Mouse (Mus musculus) cerebellum, postnatal 4 days (tissue): ENCODE measurements around the gene Iltifb.
A peak's percentile ranks its signal among the peaks of the same experiment; 100 is the strongest.
"Not testable (repeated sequence)": the region's sequence is repeated elsewhere in the genome, so short reads cannot be mapped to it uniquely, and the experiment has no call there.

Source experiments
- DNase-seq, 2 experiments: peaks; one replicate each; pipeline ENCODE4 v3.0.0; 2022; ENCODE audit warnings: low spot score in 2 of 2, mixed read lengths in 1 of 2

Gene Iltifb

DNA sequence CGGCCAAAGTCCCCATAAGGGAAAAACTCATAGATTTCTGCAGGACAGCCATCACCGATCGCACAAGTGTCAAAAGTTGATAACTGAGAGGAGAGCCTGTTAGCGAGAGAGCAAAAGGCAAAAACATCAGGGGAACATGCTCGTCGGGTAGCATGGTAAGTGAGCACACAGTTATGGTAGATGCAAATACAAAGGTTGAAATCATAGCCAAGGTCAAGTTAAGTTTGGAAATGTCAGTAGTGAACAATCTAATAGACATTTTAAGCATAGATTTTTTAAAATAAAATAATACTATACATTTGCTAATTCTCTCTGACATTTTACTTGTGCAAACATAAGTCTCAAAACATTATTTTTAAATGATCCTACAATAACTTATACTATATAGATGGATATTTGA, at the start of gene Iltifb:
Gene Iltifb (minus strand): TSS at position 101 of the 400 bp plus-strand sequence.
- DNase-seq: no peak

- not testable (repeated sequence) for DNase-seq
Measured at GRCm38 (mm10) chr10:118343155-118343554, 48.3 kb upstream of the Iltifb start, which contains the start of gene Gm9046. Gene Gm9046 (minus strand): TSS chr10:118343255.

DNA sequence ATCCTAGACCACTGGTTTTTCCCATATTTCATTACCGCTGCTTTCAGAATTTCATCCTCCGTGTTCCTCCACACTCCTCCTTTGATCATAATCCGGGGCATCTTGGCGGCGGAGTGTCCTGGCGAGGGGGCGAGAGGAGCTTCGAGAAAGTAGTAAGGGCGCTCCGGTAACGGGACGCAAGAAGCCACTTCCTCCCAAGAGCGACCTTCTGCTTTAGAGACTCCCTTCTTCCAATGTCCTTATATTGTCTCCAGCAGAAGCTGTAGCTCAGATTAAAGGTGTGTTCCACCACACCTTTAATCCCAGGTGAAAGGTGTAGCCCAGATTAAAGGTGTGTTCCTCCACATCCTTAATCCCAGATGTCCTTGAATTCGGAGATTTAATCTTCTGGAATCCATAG, 42.9 kb upstream of the Iltifb start, which contains the start of gene Gm9045:
Gene Gm9045 (minus strand): TSS at position 101 of the 400 bp plus-strand sequence.
- DNase-seq: not testable (repeated sequence)

DNA sequence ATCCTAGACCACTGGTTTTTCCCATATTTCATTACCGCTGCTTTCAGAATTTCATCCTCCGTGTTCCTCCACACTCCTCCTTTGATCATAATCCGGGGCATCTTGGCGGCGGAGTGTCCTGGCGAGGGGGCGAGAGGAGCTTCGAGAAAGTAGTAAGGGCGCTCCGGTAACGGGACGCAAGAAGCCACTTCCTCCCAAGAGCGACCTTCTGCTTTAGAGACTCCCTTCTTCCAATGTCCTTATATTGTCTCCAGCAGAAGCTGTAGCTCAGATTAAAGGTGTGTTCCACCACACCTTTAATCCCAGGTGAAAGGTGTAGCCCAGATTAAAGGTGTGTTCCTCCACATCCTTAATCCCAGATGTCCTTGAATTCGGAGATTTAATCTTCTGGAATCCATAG, 37.5 kb upstream of the Iltifb start, which contains the start of gene Gm9044:
Gene Gm9044 (minus strand): TSS at position 101 of the 400 bp plus-strand sequence.
- not testable (repeated sequence) for DNase-seq

- not testable (repeated sequence) for DNase-seq
Measured at GRCm38 (mm10) chr10:118326869-118327268, 32.0 kb upstream of the Iltifb start, which contains the start of gene Gm9040. Gene Gm9040 (minus strand): TSS chr10:118326969.

DNA sequence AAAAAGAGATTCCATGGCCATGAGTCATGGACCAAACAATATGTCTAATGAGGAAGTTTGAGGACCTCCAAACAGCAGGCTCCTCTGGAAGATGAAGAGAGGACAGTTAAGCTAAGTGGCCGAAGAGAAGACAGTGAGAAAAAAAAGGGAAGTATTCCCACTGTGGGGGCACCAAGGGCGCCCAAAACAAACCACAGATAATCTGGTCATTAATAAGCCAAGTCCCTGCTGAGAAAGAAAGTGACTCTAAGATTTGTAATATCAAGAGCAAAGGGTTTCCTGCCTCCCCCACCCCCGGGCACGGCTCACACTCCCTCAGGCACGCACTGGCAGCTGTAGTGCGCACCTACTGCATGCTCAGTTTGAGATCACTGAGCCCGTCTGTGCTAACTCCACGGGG, 24.2 kb upstream of the Iltifb start:
- no peak for DNase-seq

GRCm38 (mm10) chr10:118302133-118302532, 7.3 kb upstream of the Iltifb start:
- not testable (repeated sequence) for DNase-seq

GRCm38 (mm10) chr10:118283016-118283415, 11.8 kb downstream of the Iltifb start:
- not testable (repeated sequence) for DNase-seq

DNA sequence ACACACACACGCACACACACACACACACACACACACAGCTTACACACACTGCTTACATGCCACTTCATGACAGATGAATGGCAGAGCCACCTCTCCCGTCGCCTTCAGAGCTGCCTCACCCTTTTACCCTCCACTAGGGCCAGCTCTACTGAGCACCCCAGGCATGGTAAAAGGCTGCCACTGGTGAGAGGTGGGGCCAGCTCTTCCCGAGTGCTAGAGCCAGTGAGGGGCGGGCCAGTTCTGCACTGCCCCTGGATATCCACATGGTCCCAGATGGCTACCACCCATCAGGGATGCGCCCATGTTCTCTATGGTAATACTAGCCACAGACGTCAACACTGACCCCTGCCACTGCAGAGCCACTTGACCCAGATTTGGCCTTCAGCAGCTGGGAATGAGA, 12.3 kb downstream of the Iltifb start:
- DNase-seq: not testable (repeated sequence)

- not testable (repeated sequence) for DNase-seq
Measured at GRCm38 (mm10) chr10:118278069-118278468, 16.8 kb downstream of the Iltifb start.

DNA sequence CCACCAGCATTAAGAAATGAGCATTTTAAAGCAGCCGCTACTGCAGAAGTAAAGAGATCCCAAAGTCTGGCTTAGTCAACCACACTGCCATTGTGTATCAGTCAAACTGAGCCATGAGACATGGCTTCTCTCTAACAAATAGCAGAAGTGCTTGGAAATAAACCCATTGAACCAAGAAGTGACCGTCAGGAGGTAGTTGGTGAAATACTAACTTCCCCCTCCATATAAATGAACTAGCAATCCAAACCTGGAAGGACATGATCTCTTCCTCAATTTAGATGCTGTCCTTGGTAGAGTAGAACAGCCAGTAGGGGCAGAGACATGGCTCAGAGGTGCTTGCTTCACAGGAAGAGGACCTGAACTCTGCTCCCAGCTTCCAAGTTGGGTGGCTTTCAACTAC, 23.4 kb downstream of the Iltifb start:
- DNase-seq: not testable (repeated sequence)

DNA sequence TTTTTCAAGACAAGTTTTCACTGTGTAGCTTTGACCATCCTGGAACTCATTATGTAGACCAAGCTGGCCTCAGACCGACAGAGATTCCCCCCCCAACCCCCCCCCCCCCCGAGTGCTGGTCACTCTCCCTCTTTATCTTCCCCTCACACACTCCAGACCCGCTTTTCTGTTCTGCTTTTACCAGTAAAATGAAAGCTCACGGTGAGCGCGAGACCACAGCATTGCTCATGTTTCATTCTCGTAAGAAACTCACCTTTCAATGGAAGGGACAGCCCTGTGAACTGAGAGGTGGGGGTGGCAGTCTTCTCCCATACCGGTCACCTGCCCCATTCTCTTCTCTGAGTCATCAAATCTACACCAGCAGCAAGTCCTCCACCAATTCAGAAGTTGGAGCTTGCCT, 26.0 kb downstream of the Iltifb start:
- not testable (repeated sequence) for DNase-seq

GRCm38 (mm10) chr10:118258388-118258787, 36.5 kb downstream of the Iltifb start, which contains the start of gene Gm32802:
Gene Gm32802 (plus strand): TSS chr10:118258688.
- DNase-seq: not testable (repeated sequence)

GRCm38 (mm10) chr10:118250852-118251295, 44.0 kb downstream of the Iltifb start:
- peak; percentile 23 to 55 for DNase-seq

DNA sequence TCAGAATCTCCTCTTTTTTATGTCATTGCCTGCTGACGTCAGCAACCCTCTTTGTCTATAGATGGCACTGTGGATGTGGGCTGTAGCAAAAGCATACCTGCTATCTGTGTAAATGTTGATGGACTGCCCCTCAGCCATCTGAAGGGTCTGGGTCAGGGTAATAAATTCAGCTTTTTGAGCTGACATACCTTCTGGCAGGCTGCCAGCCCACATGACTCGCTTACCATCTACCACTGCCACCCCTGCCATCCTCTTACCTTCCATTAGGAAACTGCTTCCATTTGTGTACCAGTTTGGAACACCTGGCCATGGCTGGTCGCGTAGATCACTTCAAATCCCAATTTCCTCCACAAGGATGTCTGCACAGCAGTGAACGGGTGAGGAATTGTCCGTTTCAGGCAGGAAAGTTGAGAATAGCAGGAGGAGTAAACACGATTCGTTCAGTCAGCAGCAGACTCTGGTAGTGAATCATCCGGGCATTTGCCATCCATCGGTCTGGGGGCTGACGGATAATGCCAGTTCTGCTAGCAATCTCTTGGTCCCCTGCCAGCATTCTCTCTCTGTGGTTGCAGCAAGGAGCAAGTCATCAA, 45.7 kb downstream of the Iltifb start:
- peak in 1 of 2 experiments; percentile 6 for DNase-seq

- DNase-seq: not testable (repeated sequence)
Measured at GRCm38 (mm10) chr10:118240680-118241079, 54.2 kb downstream of the Iltifb start, which contains the start of gene Gm32717. Gene Gm32717 (minus strand): TSS chr10:118240780.
